Mouse (Mus musculus) MEL (cell line): ENCODE measurements at regions not wholly inside any gene's neighbourhood (a gene's known extent, or its start where the extent isn't known, plus 50 kb on each side); places are given as distances from the start of the nearest gene placed in this dataset.

Source experiments
- DNase-seq: peaks from one replicate; pipeline ENCODE4 v3.0.0; 2011; ENCODE audit warnings: low read depth, low spot score
- H3K27ac ChIP-seq: 2 replicates; pipeline ENCODE4 v1.5.1; 2012; ENCODE audit warnings: low read depth, mild to moderate bottlenecking, control low read depth, low read length, moderate library complexity; ENCODE audit not compliant: control insufficient read depth
- H3K27me3 ChIP-seq, 2 experiments: fragments of 150-350 bp in 1 of 2; sonication (generic) in 1 of 2; 2 replicates each; pipeline ENCODE4 v1.6.1; 2012; ENCODE audit warnings: low read length in 2 of 2, mild to moderate bottlenecking in 2 of 2, improper control_type of control experiment in 1 of 2, moderate library complexity in 1 of 2; ENCODE audit not compliant: insufficient read depth in 2 of 2, control insufficient read depth in 1 of 2
- H3K36me3 ChIP-seq, 2 experiments: 2 replicates each; pipeline ENCODE4 v1.6.1; 2012 to 2014; ENCODE audit warnings: low read length in 2 of 2, improper control_type of control experiment in 1 of 2, inconsistent platforms in 1 of 2, mild to moderate bottlenecking in 1 of 2; ENCODE audit not compliant: insufficient read depth in 2 of 2, control insufficient read depth in 1 of 2
- H3K4me1 ChIP-seq, 2 experiments: fragments of 150-350 bp in 1 of 2; sonication (generic) in 1 of 2; 2 replicates each; pipeline ENCODE4 v1.6.1; 2012; ENCODE audit warnings: low read length in 2 of 2, improper control_type of control experiment in 1 of 2, mild to moderate bottlenecking in 1 of 2; ENCODE audit not compliant: insufficient read depth in 2 of 2, control insufficient read depth in 1 of 2
- H3K4me3 ChIP-seq, 2 experiments: fragments of 150-350 bp in 1 of 2; sonication (generic) in 1 of 2; 2 replicates each; pipeline ENCODE4 v1.5.1; 2012; ENCODE audit warnings: low read depth in 2 of 2, low read length in 2 of 2, mild to moderate bottlenecking in 2 of 2, moderate library complexity in 2 of 2, control low read depth in 1 of 2, improper control_type of control experiment in 1 of 2; ENCODE audit not compliant: control insufficient read depth in 1 of 2, insufficient read depth in 1 of 2
- H3K79me2 ChIP-seq: 2 replicates; pipeline ENCODE4 v1.6.1; 2012; ENCODE audit warnings: mild to moderate bottlenecking, low read length, moderate library complexity; ENCODE audit not compliant: control insufficient read depth, poor library complexity, insufficient read depth
- H3K9ac ChIP-seq: 2 replicates; pipeline ENCODE4 v1.6.1; 2012; ENCODE audit warnings: low read depth, mild to moderate bottlenecking, control low read depth, low read length, moderate library complexity; ENCODE audit not compliant: control insufficient read depth, poor library complexity, severe bottlenecking
- H3K9me3 ChIP-seq: fragments of 150-350 bp; sonication (generic); replicated peaks from 2 replicates; pipeline ENCODE4 v1.6.1; 2012; ENCODE audit warnings: mild to moderate bottlenecking, low read length, improper control_type of control experiment, moderate library complexity; ENCODE audit not compliant: insufficient read depth
- BHLHE40 ChIP-seq: IDR thresholded peaks from 2 replicates; pipeline ENCODE4 v1.6.1; 2012; ENCODE audit warnings: low read depth, mild to moderate bottlenecking, inconsistent platforms, low read length, improper control_type of control experiment, borderline replicate concordance
- E2F4 ChIP-seq: IDR thresholded peaks from 2 replicates; pipeline ENCODE4 v1.6.1; 2011; ENCODE audit warnings: low read depth, low read length, improper control_type of control experiment, borderline replicate concordance
- EP300 ChIP-seq, 2 experiments: IDR thresholded peaks; 2 replicates each; pipeline ENCODE4 v1.6.1; 2011; ENCODE audit warnings: improper control_type of control experiment in 2 of 2, low read length in 2 of 2, low read depth in 1 of 2, mild to moderate bottlenecking in 1 of 2
- GATA1 ChIP-seq: IDR thresholded peaks from 2 replicates; pipeline ENCODE4 v1.6.1; 2011; ENCODE audit warnings: low read depth, low read length, improper control_type of control experiment
- KAT2A ChIP-seq: conservative IDR thresholded peaks from 2 replicates; pipeline ENCODE4 v1.6.1; 2012; ENCODE audit warnings: low read depth, low read length, improper control_type of control experiment, inconsistent platforms
- MAFK ChIP-seq: IDR thresholded peaks from 2 replicates; pipeline ENCODE4 v1.6.1; 2011; ENCODE audit warnings: low read depth, mild to moderate bottlenecking, low read length, improper control_type of control experiment, borderline replicate concordance
- MAX ChIP-seq: IDR thresholded peaks from 2 replicates; pipeline ENCODE4 v1.6.1; 2011; ENCODE audit warnings: low read length, improper control_type of control experiment
- MEF2A ChIP-seq: IDR thresholded peaks from 2 replicates; pipeline ENCODE4 v1.6.1; 2014; ENCODE audit warnings: low read depth, mild to moderate bottlenecking, inconsistent platforms, low read length, improper control_type of control experiment; ENCODE audit not compliant: poor library complexity, insufficient replicate concordance, severe bottlenecking; ENCODE audit errors: extremely low read depth
- MXI1 ChIP-seq: IDR thresholded peaks from 2 replicates; pipeline ENCODE4 v1.6.1; 2011; ENCODE audit warnings: mild to moderate bottlenecking, low read depth, low read length, improper control_type of control experiment
- MYB ChIP-seq: IDR thresholded peaks from 2 replicates; pipeline ENCODE4 v1.6.1; 2011; ENCODE audit warnings: mild to moderate bottlenecking, low read depth, low read length, improper control_type of control experiment
- NELFE ChIP-seq: IDR thresholded peaks from 2 replicates; pipeline ENCODE4 v1.6.1; 2011; ENCODE audit warnings: low read depth, low read length, improper control_type of control experiment
- NRF1 ChIP-seq: IDR thresholded peaks from 2 replicates; pipeline ENCODE4 v1.6.1; 2014; ENCODE audit warnings: low read depth, mild to moderate bottlenecking, inconsistent platforms, low read length, improper control_type of control experiment, moderate library complexity; ENCODE audit not compliant: poor library complexity, insufficient read depth, severe bottlenecking
- POLR2A ChIP-seq, 2 experiments: IDR thresholded peaks; 2 replicates each; pipeline ENCODE4 v1.6.1; 2011 to 2012; ENCODE audit warnings: low read length in 2 of 2, mild to moderate bottlenecking in 2 of 2, control low read depth in 1 of 2, improper control_type of control experiment in 1 of 2, low read depth in 1 of 2, moderate library complexity in 1 of 2; ENCODE audit not compliant: control insufficient read depth in 1 of 2, insufficient read depth in 1 of 2, poor library complexity in 1 of 2
- POLR2AphosphoS2 ChIP-seq: IDR thresholded peaks from 2 replicates; pipeline ENCODE4 v1.6.1; 2011; ENCODE audit warnings: low read length, improper control_type of control experiment
- RCOR1 ChIP-seq: IDR thresholded peaks from 2 replicates; pipeline ENCODE4 v1.6.1; 2012; ENCODE audit warnings: low read depth, mild to moderate bottlenecking, inconsistent platforms, low read length, improper control_type of control experiment
- SIN3A ChIP-seq: IDR thresholded peaks from 2 replicates; pipeline ENCODE4 v1.6.1; 2012; ENCODE audit warnings: low read length, improper control_type of control experiment, inconsistent platforms
- TAL1 ChIP-seq: IDR thresholded peaks from 2 replicates; pipeline ENCODE4 v1.6.1; 2012; ENCODE audit warnings: mild to moderate bottlenecking, inconsistent platforms, low read length, moderate library complexity, mixed read lengths
- TBP ChIP-seq: IDR thresholded peaks from 2 replicates; pipeline ENCODE4 v1.8.0; 2011; ENCODE audit warnings: low read depth, low read length, improper control_type of control experiment
- TCF12 ChIP-seq: IDR thresholded peaks from 2 replicates; pipeline ENCODE4 v1.6.1; 2014; ENCODE audit warnings: low read depth, mild to moderate bottlenecking, inconsistent platforms, low read length, improper control_type of control experiment, moderate library complexity
- UBTF ChIP-seq: IDR thresholded peaks from 2 replicates; pipeline ENCODE4 v1.6.1; 2012; ENCODE audit warnings: low read depth, mild to moderate bottlenecking, inconsistent platforms, low read length, improper control_type of control experiment, moderate library complexity, borderline replicate concordance; ENCODE audit not compliant: insufficient read depth
- USF1 ChIP-seq: IDR thresholded peaks from 2 replicates; pipeline ENCODE4 v1.6.1; 2014; ENCODE audit warnings: low read depth, mild to moderate bottlenecking, inconsistent platforms, low read length, improper control_type of control experiment, moderate library complexity
- ZC3H11A ChIP-seq: IDR thresholded peaks from 2 replicates; pipeline ENCODE4 v1.6.1; 2012; ENCODE audit warnings: low read depth, mild to moderate bottlenecking, inconsistent platforms, low read length, improper control_type of control experiment

GRCm38 (mm10) chr4:52365866-52366265 is 73.2 kb upstream of the Smc2 start:
- Histone ChIP-seq H3K79me2 (no peaks in the 10 kb centered on the region), H3K36me3 (no peaks in the 10 kb centered on the region)

GRCm38 (mm10) chr4:52368527-52368926 is 70.5 kb upstream of the Smc2 start:
- no peak for DNase-seq
- Histone ChIP-seq H3K9me3 (no peaks in the 10 kb centered on the region), H3K27me3 (no peaks in the 10 kb centered on the region), H3K4me3 (no peak overlapping the region), H3K4me1 (no peaks in the 10 kb centered on the region), H3K27ac (no peak overlapping the region), H3K79me2 (no peaks in the 10 kb centered on the region), H3K36me3 (no peaks in the 10 kb centered on the region), H3K9ac (no peak overlapping the region)
- TF ChIP-seq ZC3H11A (no peak), KAT2A (no peak), MXI1 (no peak), BHLHE40 (no peak), NRF1 (no peak), EP300 (IDR thresholded peaks at IDR 0.05; ENCODE audit: low read depth in 1 of 2, low read length in 2 of 2) (no peak), MAFK (no peak), MEF2A (no peak), E2F4 (no peak), GATA1 (no peak), USF1 (no peak), NELFE (no peak), MYB (no peak), TAL1 (no peak)

More at GRCm38 (mm10) chr4:52365866-52366265, 73.2 kb upstream of the Smc2 start:
- H3K27ac ChIP-seq = no peak overlapping the region
- no peak overlapping the region for H3K4me3 ChIP-seq
- no peak overlapping the region for H3K9ac ChIP-seq
- H3K4me1 ChIP-seq = no peaks in the 10 kb centered on the region
- H3K27me3 ChIP-seq = no peaks in the 10 kb centered on the region
- TF ChIP-seq POLR2A (IDR thresholded peaks at IDR 0.05; ENCODE audit: control insufficient read depth in 1 of 2, insufficient read depth in 1 of 2, low read depth in 1 of 2, low read length in 2 of 2, poor library complexity in 1 of 2) (no peak), MAFK (no peak), E2F4 (no peak), MAX (no peak), BHLHE40 (no peak), SIN3A (no peak), TBP (no peak), TAL1 (no peak), RCOR1 (no peak), UBTF (no peak), POLR2AphosphoS2 (no peak), TCF12 (no peak), MXI1 (no peak)
- H3K9me3 ChIP-seq = no peaks in the 10 kb centered on the region
- no peak for DNase-seq
